Mouse (Mus musculus): Measurements from ENCODE around the gene Cst6.
A peak's percentile ranks its signal among the peaks of the same experiment; 100 is the strongest.

Gene Cst6

DNA sequence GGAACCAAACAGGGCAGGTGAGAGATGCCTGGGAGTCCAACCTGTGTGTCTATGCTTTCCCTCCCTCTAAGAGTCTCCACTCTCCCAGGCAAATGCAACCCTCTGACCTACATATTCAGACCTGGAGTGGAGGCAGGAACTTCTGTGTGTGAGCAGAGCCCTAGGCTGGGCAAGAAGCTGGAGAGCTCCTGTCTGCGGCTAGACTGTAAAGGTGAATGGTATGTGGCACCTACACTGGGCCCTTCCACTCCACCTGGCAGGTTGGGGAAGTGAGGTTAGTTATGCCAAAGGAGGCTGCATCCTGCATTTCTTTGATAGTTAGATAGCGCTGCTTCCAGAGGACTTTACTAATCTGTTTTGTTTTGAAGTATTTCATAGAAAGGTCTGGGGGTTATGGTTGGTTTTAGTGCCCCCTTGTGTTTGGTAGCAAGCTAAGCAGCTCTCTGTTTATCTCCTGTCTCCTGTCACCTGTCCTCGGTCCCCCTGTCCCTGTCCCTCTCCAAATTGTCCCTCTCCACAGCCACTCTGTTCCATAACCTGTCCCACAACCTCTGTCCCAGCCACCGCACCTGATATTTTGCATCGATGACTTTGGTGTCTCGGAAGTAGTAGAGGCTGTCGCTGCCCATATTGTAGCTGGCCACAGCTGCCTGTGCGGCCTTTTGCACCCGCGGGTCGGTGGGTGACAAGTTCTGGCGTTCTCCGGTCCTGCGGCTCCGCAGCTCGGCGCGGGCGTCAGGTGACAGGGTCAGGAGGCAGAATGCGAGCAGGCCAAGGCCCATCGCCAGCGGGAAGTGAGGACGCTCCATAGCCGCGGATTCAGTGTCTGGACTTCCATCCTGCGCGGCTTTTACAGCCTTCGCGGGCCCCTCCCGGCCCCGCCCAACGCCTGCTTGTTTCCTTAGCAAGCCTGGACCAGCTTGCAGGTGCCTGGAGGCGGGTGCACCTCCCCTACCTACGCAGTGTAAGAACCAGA, 560 bp downstream of the Cst6 start:
- peak; percentile 79 for DNase-seq (ENCODE audit: low spot score)

DNA sequence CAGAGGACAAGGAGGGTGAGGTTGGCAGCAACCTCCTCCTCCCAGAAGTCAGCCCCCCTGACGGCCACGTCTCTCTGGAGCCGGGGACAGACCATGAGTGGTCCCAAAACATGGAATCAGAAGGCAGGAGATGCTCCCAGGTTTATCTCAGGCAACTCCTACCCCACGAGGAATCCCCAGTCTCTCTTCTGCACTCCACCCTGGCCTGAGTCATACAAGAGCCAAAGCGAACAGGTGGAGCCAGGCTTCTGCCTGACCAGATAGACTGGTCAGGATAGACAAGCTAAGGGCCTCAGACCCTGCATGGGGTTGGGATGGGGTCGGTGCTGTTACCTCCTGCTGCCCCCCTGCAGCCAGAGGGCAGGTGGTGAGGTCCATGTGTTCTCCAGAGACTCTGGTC, 1.3 kb downstream of the Cst6 start:
- DNase-seq (ENCODE audit: low spot score): no peak

DNA sequence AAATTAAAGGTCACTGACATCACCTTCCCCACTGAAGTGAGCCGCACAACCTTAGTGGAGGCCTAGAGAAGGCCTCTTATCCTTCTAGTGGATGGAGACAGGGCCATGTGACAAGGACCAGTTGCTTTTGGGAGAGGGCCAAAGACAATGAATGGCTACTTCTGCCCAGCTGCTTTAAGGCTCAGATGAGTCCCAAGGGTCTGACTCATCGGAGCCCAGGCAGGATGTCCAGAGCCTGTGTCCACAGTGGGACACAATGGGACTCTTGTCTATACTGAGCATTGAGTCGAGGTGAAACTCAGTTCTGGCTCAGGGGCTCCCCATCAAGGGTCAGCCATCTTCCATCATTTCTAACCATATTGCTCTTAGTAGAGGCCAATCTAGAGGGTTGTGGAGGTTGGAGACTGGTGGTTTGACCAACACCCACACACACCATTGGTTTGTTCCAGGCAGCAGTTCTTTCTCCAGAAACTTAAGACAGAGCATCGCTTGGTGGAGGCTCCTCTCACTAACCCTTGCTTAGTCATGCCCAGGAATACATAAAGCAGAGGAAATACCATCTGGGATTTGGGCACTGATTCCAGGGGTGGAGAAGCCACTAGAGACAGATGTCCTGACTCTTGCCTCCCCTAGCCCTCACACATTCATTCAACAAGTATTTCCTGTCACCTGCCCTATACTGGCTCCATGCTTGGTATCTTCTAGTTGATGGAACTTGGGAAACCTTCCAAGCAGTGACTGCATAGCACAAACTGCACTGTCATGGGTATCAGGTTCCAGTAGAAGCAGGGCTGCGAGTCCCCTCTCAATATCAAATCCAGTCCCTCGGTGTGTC, 3.9 kb downstream of the Cst6 start:
- no peak for DNase-seq (ENCODE audit: low spot score)

DNA sequence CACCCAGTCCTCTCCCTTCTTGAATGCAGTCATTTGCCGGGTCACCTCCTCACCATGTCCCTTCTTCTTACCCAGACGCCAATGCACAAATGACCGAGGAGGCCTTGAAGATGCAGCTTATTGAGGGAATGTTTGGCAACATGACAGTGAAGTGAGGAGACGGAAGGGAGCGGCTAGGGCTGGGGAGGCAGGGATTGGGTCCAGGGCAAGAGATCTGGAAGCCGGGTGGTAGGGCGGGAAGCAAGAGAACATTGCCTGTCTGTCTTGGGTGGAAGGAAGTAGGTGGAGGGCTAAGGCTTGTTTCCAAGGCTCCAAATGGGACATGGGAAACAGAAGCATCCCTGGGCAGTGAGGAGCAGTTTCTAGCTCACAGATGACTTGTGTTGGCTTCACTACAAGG, 8.0 kb downstream of the Cst6 start:
- DNase-seq (ENCODE audit: low spot score): no peak

DNA sequence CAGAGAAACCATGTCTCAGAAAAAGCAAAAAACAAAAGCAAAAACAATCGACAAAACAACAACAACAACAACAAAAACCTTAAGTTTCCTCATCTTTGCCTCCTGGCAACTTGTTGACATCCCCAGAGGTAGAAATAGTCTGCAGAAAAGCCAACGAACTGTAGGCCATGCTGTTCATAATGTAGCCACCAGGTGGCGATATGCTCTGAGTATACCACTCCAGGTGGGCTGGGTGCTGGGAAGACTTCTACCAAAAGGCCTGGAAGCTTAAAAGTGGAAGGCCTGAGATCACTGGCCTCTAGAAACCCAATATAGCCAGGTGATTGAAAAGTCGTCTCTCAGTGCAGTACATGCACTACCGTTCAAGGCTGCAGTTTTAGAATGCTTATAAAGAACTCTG, 11.4 kb downstream of the Cst6 start:
- DNase-seq (ENCODE audit: low spot score): peak; percentile 85

DNA sequence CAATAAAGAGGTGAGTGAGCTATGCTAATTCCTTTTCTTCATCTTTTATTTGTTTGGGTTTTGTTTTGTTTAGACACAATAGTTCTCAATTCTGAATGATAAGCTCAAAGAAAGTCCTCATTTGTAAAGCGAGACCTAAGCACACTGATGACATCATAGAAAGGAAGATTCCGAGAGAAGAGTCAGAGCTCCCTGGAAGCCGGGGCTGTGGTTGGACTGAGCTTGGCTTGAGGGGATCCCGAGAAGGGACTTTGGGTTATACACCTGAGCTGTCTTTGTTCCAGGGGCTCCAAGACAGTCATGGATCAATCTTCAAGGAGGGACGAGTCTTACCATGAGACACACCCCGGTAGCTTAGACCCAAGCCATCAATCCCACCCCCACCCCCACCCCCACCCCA, 13.9 kb downstream of the Cst6 start, which contains the start of gene Catsper1:
TSS of gene Catsper1 (plus strand) at position 301 of the 400 bp plus-strand sequence.
- DNase-seq (ENCODE audit: low spot score): no peak

DNA sequence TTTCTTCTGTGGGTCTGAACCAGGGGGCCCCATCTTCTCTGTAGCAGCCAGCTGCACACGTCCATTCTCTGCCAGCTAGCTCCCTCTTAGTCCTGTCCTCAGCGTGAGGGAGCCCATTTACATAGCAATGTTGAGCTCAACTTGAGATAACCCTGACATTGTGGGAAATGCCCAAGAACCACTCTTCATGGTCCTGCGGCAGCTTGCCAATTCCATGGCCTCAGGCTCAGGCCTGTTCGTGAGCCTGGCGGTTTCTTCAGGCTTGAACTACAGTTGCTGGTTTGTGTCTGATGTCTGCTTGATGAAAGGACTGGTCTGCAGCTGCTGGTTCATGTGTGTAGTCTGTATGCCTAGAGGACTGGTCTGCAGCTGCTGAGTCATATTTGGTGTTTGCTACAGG, 14.6 kb downstream of the Cst6 start:
- DNase-seq (ENCODE audit: low spot score): no peak

DNA sequence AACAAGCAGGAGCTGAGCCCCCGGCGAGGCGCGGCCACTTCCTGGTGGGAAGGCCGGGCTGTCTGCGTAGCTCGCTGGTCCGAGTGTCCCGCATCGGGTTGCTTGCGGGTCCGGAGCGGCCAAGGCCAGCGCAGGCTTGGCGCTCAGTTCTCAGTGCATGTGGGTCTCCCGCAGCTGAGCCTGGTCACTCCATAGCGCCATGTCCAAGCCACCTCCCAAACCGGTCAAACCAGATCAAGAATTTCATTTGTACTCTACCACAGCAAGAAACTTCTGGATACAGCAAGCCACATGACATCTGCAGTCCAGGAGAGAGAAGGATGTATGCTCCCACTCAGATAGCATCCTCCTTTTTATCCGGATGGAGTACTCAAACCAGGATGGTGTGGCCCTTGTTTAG, 21.4 kb downstream of the Cst6 start:
- no peak for DNase-seq (ENCODE audit: low spot score)

DNA sequence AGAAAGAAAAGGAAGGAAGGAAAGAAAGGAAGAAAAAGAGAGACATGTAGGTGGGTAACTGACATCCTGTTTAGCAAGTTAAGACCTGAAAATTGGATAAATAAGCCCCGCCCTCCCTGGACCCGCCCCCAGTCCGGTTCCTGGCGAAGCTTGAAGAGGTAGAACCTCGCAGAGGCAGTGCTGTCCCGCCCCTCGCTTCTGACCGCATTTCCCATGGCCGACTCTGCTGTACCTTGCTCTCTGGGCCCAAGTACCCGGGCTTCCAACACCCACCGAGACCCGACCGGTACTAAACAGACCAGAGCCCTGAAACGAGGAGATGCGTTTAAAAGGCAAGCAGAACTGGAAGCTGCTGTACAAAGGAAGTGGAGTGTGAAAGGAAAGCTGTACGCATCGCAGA, 25.6 kb downstream of the Cst6 start:
- no peak for DNase-seq (ENCODE audit: low spot score)

DNA sequence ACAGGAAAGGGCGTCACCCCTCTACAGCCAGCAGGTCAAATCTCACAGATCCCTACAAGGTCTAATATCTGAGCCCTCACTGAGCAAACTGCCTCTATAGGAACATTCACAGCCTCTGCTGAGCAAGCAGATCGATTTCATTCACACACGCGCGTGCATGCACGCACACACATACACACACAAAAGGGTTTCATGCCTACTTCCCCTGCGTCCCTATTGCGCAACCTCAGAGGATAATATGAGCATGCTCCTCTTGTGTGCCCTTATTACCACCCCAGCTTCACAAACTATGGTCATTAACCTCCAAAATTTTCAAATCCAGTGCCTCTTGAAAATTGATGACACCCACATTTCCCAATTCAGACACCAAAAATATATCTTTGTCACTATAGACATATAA, 36.2 kb downstream of the Cst6 start:
- DNase-seq (ENCODE audit: low spot score): no peak

DNA sequence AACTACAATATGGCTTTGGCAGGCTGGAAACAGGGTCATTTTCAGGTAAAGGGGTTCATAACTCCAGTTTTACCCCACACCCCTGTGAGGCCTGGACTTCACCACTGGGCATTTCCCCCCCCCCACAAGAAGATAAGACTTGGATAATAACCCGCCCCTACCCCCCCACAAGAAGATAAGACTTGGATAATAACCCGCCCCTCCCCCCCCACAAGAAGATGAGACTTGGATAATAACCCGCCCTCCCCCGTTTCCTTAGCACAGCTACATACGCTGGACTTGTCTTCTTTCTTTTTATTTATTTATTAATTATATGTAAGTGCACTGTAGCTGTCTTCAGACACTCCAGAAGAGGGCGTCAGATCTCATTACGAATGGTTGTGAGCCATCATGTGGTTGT, 40.3 kb downstream of the Cst6 start:
- peak; percentile 45 for DNase-seq (ENCODE audit: low spot score)

DNA sequence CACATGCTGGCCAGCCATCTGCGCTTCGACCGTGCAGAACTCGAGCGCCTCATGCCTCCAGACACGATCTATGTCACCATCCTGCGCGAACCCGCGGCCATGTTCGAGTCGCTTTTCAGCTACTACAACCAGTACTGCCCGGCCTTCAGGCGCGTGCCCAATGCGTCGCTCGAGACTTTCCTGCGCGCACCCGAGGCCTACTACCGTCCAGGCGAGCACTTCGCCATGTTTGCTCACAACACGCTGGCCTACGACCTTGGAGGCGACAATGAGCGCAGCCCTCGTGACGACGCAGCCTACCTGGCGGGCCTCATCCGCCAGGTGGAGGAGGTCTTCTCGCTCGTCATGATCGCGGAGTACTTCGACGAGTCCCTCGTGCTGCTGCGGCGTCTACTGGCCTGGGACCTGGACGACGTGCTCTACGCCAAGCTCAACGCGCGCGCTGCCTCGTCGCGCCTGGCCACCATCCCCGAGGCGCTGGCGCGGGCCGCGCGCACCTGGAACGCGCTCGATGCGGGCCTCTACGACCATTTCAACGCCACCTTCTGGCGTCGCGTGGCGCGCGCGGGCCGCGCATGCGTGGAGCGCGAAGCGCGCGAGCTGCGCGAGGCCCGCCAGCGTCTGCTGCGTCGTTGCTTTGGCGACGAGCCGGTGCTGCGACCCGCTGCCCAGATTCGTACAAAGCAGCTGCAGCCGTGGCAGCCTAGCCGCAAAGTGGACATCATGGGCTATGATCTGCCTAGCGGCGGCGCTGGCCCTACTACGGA, 42.2 kb downstream of the Cst6 start:
- DNase-seq (ENCODE audit: low spot score): no peak

DNA sequence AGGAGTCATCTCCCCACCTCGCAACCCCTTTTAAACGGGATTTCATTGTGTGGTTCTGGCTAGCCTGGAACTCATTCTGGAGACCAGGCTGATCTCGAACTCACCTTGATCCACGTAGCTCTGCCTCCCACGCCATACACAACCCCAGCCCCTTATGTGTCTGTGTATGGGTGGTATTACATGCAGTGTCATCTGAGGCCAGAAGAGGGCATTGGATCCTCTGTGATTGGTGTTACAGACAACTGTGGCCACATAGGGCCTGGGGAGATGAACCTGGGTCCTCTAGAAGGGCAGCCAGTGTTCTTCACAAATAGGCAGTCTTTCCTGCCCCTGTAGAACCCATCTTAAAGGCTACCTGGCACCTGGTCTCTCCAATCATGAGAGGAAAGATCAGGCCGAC, 43.1 kb downstream of the Cst6 start:
- DNase-seq (ENCODE audit: low spot score): no peak

DNA sequence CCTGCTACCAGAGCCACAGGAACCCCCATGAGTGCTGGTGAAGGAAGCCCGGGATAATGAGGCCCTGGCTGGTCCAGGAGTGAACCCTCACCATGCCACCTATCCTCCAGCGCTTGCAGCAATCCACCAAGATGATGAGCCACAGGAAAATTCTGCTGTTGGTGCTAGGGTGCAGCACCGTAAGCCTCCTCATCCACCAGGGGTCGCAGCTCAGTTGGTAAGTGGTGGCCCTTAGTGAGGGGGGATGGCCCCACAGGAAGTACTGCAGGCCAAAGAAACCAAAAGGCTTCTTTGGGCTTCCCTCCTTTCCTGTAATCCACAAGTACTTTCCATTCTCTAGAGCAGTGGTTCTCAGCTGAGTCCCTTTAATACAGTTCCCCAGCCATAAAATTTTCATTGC, 46.9 kb downstream of the Cst6 start:
- peak; percentile 75 for DNase-seq (ENCODE audit: low spot score)

DNA sequence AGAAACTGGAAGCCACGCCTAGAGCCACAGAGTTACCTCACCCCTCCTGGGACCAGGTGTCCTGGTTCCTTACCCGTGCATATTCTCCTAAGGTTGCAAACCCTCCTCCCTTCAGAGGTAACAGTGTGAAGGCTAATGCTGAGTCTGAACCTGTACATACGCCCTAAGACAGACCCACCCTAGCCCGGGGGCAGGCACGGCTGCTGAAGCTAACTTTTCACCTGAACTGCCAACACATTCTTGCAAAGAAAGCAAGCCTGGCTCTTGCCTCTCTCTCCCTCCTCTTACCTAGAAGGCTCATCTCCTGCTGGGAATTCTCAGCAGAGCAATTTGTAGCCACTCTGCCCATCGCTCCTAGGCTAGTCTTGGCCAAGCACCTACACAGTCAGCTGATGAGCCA, 48.8 kb downstream of the Cst6 start:
- DNase-seq (ENCODE audit: low spot score): no peak

DNA sequence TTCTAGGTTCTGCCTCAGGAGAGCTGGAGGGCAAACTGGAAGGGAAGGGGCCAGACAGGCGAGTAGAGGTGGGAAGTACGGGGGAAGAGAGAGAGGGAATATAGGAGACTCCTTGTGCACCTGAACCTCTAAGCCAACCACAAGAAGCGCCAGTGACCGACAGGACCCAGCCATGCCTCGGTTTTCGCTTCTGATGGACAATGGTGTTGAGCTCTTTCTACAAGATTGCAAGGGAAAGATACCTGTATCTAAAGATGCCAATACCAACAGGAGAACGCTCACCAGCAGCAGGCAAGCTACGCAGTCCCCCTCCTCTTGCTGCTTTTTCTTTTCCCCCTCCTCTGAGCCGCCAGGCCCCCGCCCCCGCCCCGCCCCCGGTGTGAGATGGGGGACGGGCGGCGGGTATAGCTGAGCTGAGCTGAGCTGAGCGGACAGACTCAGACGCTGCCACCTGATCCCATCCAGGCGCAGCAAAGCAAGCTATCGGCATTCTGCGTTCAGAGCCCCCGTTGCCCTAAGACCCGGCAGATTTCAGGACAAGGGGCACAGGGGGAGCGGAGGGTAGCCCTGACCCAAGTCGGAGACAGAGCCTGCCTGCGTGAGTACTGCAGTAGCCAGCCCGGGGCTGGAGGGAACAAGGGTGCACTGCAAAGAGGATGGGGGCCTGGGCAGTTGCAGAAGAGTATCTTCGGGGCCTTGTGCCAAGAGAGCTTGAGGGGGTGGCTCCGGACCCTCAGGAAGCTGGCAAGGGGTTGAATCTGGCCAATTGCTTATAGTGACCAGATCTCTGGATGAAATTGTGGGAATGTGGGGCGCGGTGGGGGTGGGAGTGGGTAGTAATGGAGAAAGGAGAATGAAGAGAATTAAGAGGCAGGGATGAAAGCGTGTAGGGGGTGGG, 51.2 kb downstream of the Cst6 start, which contains the start of gene Gal3st3:
TSS of gene Gal3st3 (plus strand) at position 429 of the 898 bp plus-strand sequence.
- DNase-seq (ENCODE audit: low spot score): peak; percentile 65

DNA sequence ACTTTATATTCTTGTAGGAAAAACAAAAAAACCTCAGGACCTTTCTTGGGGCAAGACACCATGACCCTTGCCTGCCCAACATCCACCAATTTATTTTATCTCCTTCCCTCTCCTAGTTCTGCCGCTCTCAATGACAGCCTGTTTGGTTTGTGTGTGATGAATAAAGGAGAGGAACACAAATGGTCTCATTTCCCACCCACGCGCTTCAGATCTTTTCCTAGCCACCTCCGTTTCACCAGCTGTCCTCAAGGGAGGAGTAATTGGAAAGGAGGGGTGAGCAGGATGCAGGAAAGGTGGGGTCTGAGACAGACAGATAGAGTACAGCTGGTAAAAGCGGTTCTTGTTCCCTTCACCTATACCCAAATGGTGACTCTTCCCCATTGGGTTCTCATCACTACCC, 52.7 kb downstream of the Cst6 start:
- DNase-seq (ENCODE audit: low spot score): no peak

DNA sequence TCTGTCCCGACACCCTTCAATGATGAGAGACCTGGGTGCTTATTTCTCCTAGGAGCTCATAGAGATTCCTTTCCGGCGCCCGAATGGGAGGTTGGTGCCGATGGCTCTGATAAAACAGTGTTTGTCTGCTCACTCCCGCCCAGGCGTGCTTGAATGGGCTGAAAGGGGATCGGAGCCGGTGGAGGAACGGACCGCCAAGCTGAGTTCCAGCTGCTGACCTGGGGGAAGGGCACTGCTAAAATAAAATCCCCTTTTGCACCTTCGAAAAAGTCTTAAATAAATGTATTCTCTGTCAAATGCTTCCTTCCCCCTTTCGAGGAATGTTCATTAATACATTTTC, 53.7 kb downstream of the Cst6 start:
- DNase-seq (ENCODE audit: low spot score): no peak

DNA sequence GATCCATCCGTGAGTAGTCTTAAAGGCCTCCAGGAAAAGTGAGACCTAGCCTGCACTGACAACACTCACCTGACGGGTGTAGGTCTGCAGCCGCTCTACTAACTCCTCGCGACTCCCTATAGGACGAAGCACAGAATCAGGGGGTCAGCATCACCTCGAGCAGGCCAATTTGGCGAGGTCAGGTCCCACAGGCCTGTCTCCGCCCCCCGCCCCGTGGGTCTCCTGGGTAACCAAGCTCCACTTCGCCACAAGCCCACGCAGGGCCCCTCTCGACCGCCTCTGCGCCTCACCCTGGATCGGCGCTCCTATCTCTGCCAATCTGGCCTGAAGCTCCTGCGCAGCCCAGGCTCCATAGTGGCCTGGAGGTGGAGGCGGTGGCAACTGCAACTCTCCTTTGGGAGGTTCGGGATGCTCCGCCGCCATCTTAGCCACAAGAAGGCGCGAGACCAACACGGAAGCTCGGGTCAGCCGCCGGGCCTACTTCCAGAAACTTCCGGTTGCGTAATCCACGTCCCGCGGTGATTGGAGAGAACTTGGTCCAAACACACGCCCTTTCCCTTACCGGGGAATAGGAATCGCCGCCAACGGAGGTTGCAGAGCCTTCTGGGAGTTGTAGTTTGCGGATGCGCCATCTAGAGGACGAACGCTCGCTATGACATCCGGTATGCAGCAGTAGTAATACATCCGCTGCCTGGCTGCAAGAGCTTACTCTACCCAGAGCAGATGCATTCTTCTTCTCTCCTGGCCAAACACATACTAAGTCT, 54.2 kb downstream of the Cst6 start, which contains the start of gene Sf3b2:
TSS of gene Sf3b2 (minus strand) at position 484 of the 764 bp plus-strand sequence.
- DNase-seq (ENCODE audit: low spot score): peak; percentile 100
